Mouse (Mus musculus) mature B cell (primary cell): ENCODE data around the gene Hoxc4.

Experiments
- in situ Hi-C: fragments of 300-500 bp; cut with MboI; formaldehyde crosslinking; loops from 2 replicates; pipeline ENCODE4 v1.14.3; 2019

Hoxc4 gene

DNA sequence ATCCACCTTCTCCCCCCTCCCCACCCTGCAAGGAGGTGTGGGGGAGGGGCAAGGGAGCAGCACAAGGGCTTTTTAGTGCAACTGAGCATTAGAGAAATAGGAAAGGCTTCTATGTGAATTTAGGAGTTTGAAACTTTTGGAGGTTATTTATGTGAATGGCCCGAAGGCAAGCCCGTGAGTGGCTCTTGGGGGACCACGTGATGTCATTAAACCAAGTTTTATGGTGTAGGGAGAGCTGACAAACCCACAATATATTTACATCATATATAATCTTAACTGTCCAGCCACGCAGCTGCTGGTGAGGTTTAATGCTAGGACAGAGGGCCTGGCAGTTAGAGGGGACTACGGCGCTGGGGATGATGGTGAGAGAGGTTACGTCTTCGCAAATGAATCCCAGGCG is at the start of gene Hoxc4:
Gene Hoxc4, plus strand, starts transcription at position 299 of the 400 bp plus-strand sequence.
- in situ Hi-C loops: no loop called here

DNA sequence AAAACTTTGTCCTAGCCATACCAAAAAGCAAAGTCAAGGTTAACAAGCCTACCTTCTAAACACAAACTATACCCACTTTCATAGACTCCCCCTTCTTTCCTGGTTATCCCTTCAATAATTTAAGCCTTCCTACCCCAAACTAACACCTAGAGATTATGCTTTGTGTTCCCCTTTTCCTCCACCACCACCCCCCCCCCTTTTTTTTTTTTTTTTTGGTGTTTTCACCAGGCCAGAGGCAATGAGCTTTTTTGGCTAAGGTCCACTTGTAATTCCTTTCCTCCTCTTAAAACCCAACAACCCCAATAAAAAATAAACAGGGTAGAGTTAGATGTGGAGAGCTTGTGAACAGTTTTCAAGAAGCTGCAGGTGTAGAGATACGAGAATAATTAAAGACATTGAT is 49.4 kb upstream of the Hoxc4 start:
- in situ Hi-C loops: no loop called here

DNA sequence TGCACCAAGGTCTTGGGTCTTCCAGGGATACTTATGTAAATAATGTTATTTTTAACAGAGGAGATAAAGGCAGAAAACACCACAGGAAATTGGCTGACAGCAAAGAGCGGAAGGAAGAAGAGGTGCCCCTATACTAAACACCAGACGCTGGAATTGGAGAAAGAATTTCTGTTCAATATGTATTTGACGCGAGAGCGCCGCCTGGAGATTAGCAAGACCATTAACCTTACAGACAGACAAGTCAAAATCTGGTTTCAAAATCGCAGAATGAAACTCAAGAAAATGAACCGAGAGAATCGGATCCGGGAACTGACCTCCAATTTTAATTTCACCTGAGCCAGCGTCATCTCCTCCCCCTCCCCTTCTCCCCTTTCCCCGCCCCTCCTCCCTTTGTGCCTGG is 48.0 kb upstream of the Hoxc4 start:
- in situ Hi-C loops: no loop called here

DNA sequence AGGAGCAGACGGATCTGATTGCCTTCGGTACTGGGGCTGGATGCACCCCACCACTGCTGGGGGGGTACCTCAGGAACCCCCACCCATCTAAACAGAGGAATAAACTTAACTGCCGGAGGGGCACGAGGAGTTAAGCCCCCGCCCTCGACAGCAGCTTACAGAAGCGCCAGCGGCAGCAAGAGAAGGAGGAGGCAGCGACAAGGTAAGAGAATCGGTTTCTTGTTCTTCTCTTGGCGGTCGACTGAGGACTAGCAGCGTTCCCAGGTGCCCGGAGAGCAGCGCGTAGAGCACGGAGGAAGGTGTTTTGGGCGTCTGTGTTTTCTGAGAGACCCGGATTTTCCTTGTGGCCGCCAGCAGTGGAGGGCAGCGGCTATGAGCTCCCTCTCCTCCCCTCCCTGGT is 46.5 kb upstream of the Hoxc4 start:
- in situ Hi-C loops: no loop called here

DNA sequence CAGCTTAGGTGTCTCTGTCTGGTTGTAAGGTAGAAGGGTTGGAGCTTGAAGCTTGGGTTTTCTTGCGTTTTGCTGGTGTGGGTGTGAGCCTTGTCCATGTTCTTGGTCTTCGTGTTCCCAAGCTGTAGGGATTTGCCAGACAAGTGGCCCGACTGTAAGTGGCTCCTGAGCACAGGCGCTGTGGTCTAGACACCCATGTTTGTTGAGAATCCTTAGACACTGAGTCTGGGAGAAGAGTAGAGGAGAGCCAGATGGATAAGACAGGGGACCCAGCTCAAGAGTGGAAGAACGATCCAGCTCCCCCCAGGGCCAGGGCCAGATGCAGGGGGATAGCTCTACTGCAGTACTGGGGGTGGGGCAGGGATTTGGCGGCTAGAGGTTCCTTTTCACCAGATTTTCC is 46.0 kb upstream of the Hoxc4 start:
- in situ Hi-C loops: no loop called here

DNA sequence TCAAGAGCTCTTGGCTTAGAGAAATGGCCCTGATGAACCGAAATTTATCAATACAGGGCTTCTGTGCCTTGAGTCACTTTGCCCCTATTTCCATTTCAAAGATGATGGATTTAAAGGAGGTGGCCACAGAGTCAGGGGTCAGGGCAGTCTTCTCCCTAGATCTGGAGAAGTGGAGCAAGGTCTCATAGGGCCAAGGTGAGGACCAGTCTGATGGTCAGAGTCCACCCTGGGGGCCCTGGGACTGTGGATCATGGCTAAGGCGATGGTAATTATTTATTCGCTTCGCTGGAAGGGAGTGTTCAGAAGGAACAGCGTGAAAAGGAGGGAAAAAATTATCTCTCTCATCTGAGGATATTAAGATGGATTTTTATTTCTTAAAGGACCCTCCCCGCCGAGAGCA is 43.7 kb upstream of the Hoxc4 start:
- in situ Hi-C loops: loop anchor here (25.0 kb wide), 1 partner anchor 337 kb away; the partner anchor contains the start of gene Gpr84

DNA sequence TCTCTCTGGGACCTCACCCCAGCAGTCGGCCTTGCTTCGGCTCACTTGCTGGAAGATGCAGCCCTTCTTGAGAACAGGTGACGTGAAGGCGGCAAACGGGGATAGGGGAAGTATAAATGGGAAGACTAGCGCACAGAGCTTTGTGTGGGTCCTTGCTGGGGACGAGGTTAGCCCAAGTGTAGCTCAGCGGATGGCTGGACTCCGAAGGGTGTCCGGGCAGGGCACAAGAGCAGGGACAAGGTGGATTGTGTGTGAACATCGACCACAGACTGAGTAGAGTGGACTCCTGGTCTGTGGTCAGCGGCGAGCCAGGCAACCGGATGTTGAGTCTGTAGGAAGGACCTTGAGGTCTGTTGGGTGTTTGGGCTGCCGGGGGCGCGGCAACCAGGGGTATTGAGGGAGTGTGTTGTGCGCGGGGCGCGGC is 43.0 kb upstream of the Hoxc4 start:
- in situ Hi-C loops: loop anchor here (25.0 kb wide), 1 partner anchor 337 kb away; the partner anchor contains the start of gene Gpr84

DNA sequence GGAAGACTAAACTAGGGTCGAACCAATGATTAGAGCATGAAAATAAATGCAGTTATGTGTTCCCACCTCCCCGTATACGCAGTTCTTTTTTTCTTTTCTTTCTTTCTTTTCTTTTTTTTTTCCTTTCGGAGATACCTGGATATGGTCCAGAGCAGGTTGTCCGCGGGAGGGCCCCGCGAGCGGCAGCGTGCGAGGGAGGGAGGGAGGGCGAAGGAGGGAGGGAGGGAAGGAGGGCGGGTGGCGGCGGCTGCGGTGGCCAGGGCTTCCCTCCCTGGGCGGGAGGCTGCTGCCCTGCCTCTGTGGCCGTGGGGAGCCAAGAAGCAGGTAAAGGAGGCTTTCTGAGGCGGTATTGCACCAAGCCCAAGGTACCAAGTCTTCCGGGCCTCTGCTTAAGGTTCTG is 42.6 kb upstream of the Hoxc4 start, which contains the start of gene Hoxc9:
Gene Hoxc9, plus strand, starts transcription at position 269 of the 400 bp plus-strand sequence.
- in situ Hi-C loops: loop anchor here (25.0 kb wide), 1 partner anchor 336 kb away; the partner anchor contains the start of gene Gpr84

DNA sequence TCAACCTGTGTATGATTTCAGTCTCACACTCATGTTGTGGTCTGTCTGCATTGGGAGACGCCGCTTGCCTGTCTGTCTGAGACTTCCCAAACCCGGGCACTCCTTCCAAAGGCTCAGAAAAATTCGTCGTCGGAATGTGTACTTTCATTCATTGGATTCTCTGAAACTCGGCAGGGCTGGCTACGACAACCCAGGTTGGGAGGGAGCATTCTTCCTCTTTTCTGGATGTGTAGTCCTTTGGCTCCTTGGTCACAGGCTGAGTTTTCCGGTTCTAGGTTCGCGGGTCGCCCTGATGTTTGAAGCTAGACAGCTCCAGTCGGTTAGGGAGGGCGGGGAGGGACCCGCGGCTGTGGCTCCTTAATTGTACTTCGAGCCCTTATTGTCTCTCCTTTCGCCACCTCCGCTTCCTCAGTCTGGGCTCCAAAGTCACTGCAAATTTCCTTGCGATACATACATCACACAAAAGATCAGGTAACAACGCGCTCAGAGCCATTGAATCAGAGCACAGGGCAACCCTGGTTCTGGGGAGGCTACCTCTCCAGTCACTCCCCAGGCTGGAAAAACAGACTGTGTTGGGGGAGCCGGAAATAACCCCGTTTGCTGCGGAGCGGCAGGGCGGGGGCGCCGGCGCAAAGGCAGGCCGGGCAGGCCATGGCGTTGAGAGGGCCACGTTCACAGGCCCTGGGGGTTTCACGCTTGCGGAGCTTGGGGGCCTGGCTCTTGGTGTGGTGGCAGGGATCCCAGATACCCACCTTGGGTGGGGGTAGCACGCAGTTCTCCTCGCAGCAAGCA is 41.9 kb upstream of the Hoxc4 start:
- in situ Hi-C loops: loop anchor here (25.0 kb wide), 1 partner anchor 335 kb away; the partner anchor contains the start of gene Gpr84

DNA sequence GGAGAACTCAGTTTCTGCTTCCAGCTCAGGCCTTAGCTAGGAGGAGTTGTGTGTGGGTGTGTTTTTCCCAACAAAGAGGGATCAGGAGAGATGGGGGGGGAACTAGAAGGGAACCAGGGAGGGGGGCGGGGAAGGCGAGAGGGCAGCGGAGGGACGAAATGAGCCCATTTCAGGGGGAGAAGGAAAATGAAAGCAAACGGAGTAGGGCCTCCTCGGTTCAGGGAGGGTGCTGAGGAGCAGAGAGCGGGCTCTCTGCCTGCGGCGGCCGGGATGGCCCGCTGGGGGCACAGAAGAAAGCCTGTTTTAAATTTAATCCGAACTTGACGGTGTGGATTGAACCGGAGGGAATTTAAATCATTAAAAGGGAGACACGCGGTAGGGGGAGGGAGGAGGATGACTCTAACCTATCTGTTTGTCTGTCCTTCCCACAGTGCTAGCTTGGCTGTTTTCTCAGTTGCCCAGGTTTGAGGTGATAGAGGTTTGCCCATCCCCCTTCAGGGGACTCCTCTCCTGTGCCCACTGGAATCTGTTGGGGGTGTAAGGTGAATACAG is 41.2 kb upstream of the Hoxc4 start:
- in situ Hi-C loops: loop anchor here (25.0 kb wide), 1 partner anchor 335 kb away; the partner anchor contains the start of gene Gpr84

DNA sequence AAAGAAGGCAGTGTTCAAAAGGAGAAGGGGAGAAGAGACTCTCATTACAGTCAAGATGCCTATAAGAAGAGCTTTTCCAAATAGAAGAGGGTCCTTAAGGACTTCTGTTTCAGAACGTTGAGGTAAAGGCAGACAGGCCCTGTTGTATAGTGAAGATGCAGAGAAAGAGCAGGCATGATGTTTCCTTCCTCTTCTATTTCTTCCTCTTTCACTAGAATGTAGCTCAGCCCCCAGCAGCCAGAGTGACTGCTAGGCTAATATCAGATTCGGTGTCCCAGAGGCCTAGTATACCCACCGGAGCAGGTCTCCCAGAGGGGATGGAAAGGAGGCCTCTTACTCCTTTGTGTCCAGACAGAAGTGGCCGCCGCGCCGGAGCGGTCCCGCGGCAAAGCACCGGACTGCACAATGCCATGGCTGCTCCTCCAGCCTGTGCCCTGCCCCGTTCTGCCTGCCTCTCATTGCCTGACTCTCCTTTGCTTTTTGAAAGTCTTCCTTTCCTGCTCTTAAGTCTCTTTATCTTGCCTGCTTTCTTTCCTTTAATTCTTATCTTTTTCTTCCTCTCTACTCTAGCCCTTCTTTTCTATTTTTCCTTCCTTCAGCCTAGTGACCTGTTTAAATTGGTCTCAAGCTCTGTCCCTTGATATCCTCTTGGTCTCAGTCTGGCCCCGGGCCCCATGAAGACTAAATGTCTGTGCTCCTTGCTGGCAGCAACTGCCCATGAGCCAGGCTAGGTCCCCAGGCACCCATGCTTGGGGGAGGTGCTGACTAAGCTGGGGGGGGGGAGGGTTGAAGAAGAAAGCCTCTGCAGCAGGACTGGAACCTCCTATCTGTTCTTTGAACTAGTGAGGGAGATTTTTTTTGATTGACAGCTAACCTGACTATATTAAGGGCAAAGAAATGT is 39.9 kb upstream of the Hoxc4 start:
- in situ Hi-C loops: loop anchor here (25.0 kb wide), 1 partner anchor 333 kb away; the partner anchor contains the start of gene Gpr84

DNA sequence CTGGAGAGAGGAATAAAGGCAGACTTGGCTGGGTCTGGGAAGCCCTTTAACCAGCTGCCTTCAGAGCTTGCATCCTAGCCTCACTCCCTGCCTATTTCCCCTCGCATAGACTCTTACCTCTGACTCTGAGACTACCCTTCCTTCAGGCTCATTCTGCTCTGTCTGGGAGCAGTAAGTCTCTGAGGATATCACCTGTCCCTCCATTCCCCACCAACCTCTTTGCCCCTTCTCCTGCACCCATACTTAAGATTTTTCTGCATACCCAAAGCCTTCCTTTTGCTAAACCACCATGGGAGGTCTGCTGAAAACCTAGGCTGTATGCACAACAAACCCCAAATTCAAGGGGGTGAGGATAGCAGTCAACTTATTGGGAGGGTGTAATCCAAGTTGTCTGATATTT is 38.8 kb upstream of the Hoxc4 start:
- in situ Hi-C loops: loop anchor here (10.0 to 25.0 kb wide), 2 partner anchors 195 to 332 kb away; partner anchors contain the start of gene Gpr84

DNA sequence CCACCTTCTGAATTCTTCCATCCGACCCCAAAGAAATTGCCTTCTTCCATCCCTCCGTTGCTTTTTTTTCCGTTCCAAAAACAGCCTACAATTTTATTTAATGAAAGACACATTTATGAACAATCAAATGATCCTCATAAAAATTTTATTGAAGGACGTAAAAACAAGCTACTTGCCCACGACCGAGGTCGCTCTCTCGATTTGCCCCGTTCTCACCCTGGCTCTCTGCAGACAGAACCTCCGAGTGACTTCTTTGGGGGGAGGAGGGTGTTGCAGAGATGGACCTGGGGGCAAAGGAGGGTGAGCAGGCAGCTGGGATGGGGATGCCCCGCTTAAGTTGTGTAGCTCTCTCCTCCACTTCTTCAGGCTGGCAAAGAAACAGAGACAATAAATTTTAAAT is 38.4 kb upstream of the Hoxc4 start:
- in situ Hi-C loops: loop anchor here (10.0 to 25.0 kb wide), 2 partner anchors 194 to 332 kb away; partner anchors contain the start of gene Gpr84

DNA sequence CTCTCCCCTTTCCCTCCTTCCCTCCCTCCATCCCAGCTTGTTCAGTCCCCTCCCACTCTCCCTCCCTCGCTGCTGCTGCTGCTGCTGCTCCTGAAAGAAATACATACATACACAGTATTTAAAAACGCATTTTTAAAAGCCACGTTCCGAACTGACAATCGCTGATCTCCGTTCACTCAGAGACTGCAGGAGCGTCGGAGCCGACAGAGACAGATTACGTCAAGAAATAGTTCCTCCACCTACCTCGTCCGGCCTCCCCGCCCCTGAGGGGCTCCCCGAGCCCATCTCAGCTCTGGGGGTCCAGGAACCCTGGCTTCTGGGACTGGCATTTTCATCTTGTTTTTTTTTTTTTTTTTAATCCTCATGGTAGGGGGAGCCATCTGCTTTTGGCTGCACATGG is 37.8 kb upstream of the Hoxc4 start:
- in situ Hi-C loops: loop anchor here (10.0 to 25.0 kb wide), 2 partner anchors 194 to 331 kb away; partner anchors contain the start of gene Gpr84

DNA sequence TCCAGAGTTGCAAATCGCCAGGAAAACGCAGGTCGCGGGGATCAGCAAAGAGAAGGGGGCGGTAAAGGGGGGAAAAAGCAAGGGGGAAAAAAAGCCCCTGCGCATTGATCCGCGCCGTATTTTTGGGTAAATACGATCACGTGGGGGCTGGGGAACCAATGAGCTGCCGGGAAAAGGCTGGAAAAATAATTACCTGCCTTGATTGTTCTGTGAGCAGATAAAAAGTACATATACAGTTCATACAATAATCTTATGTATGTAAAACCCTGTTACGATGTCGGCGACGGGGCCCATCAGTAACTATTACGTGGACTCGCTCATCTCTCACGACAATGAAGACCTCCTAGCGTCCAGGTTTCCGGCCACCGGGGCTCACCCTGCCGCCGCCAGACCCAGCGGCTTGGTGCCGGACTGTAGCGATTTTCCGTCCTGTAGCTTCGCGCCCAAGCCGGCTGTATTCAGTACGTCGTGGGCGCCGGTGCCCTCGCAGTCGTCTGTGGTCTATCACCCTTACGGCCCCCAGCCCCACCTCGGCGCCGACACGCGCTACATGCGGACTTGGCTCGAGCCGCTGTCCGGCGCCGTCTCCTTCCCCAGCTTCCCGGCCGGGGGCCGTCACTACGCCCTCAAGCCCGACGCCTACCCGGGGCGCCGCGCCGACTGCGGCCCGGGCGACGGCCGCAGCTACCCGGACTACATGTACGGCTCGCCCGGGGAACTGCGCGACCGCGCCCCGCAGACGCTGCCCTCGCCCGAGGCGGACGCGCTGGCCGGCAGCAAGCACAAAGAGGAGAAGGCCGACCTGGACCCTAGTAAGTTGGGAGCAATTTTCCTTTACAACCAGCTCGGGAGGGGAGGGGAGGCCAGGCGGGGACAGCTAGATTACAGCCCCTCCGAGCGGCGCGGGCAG is 37.1 kb upstream of the Hoxc4 start:
- in situ Hi-C loops: loop anchor here (10.0 to 25.0 kb wide), 2 partner anchors 193 to 331 kb away; partner anchors contain the start of gene Gpr84

DNA sequence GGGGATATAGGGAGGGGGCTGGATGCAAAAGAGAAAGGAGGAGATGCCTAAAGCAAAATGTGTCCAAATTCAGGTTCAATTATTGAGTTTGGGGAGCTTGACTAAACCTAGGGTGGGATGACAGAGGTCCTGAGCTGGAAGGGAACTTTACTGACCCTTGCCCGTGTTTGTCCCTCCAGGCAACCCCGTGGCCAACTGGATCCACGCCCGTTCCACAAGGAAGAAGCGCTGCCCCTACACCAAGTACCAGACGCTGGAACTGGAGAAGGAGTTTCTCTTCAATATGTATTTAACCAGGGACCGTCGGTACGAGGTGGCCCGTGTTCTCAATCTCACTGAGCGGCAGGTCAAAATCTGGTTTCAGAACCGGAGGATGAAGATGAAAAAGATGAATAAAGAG is 35.0 kb upstream of the Hoxc4 start:
- in situ Hi-C loops: loop anchor here (10.0 to 25.0 kb wide), 2 partner anchors 191 to 329 kb away; partner anchors contain the start of gene Gpr84

DNA sequence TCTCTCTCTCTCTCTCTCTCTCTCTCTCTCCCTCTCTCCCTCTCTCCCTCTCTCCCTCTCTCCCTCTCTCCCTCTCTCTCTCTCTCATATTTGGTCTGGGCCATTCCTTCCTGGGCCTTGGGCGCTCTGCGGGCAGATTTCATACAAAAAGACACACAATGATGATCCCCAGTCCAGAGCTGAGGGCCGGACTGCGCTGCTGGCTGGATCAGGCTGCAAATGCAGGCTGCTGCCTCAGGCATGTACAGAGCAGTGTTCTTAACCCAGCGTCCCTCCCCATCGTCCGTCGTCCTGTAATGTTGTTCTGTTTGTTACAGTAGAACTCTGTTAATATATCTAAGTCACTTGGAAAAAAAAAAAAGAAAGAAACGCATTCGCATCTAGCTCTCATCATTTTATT is 34.2 kb upstream of the Hoxc4 start:
- in situ Hi-C loops: loop anchor here (10.0 to 25.0 kb wide), 2 partner anchors 190 to 328 kb away; partner anchors contain the start of gene Gpr84

DNA sequence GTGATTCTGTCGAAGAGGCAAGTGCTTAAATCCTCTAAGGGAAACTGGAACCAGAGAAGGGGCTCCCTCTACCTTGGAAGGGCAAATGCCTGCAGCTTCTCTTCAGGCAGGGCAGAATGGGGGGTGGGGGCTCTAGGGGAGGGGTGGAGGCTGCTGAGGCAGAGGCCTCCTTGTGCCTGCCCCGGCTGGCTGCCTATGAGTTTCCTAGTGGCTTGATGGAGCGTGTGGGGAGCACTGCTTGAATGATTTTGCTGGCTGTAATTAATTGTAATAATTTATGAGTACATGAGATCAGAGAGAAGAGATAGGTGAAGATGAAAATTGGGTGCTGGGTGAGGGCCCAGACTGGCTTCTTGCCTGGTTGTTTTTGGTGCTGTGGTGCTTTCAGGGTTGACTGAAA is 33.8 kb upstream of the Hoxc4 start:
- in situ Hi-C loops: loop anchor here (10.0 to 25.0 kb wide), 2 partner anchors 190 to 327 kb away; partner anchors contain the start of gene Gpr84

DNA sequence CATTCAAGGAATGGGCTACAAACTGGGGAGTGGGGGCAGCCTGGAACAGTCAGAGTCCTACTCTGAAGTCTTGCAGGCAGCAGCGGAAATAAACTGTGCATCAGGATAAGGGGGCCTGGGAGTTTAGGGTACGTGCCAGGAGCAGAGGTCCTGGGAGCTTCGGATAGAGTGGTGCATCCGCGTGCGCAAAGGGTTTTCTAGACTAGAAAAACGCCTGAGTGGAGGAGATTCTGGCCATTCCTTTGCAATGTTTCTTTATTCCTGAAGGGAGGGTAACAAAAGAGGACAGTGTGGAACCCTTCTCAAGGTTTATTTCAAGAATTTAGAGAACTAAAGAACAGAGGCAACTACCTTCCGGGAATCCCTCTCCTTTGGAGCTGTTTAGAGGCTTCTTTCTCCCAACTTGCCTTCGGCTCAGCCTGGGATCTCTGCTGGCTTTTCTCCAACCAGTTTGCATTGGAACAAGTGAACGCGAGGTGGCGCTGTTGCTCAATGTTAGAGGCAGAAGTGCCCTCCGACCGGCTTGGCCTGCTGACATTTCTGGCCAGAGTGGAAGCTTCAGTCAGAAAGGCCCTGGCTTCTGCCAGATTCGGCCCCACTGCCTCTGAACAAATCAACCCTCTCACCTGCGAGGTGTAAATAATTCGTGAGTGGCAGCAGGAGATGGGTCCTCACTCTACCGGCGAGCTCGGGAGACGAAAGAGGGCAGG is 31.5 kb upstream of the Hoxc4 start:
- in situ Hi-C loops: loop anchor here (10.0 to 25.0 kb wide), 2 partner anchors 188 to 325 kb away; partner anchors contain the start of gene Gpr84
